Mouse (Mus musculus): ENCODE measurements around the gene Fam166b.

DNA sequence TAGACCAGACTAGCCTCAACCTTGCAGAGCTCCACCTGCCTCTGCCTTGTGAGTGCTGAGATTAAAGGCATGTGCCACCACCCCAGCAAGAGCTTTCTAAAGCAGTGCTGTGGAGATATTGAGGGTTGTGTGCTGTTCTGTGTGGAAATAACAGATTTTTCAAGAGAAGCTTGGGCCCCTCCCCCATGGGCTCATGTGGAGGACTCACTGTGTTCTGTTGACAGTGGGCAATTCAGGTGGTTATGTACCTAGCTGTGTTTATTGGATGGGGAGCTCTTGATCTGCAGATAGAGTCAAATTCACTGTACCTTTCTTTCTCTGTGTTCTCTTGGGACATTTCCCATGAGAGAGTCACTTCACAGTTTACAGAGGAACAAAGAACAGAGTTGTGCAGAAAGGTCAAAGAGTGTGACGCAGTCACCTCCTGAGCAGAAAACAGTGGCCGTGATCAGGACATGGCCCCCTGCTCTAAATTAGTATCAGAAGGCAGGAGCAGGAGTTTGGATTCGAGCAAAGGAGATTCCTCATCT, 37.3 kb downstream of the Fam166b start:
- TF ChIP-seq MAX (IDR thresholded peaks at IDR 0.05): no peak
- no peak for TF ChIP-seq CTCF (IDR thresholded peaks at IDR 0.05; ENCODE audit: control insufficient read depth, insufficient read depth, insufficient read length)
- no peak for TF ChIP-seq USF1 (IDR thresholded peaks at IDR 0.05; ENCODE audit: low read depth)
- TF ChIP-seq CEBPB (IDR thresholded peaks at IDR 0.05; ENCODE audit: low read depth): no peak
- TF ChIP-seq MYOD1 (IDR thresholded peaks at IDR 0.05; ENCODE audit: control insufficient read depth, insufficient read length, low read depth): no peak
- no peak for TF ChIP-seq MYOG (IDR thresholded peaks at IDR 0.05; ENCODE audit: control insufficient read depth, extremely low read depth, insufficient read length)
- TF ChIP-seq FOSL1 (IDR thresholded peaks at IDR 0.05; ENCODE audit: insufficient read depth, low read length, poor library complexity, severe bottlenecking): no peak
